Mouse (Mus musculus) bone marrow macrophage, adult 2 months (primary cell): ENCODE results near the gene Ifi203.

Experiments used
- CTCF ChIP-seq: IDR thresholded peaks from 2 replicates; pipeline ENCODE4 v1.5.1; 2012; ENCODE audit warnings: low read depth, mild to moderate bottlenecking, low read length, moderate library complexity
- POLR2A ChIP-seq: IDR thresholded peaks from 2 replicates; pipeline ENCODE4 v1.6.1; 2012; ENCODE audit warnings: mild to moderate bottlenecking, low read depth, low read length, borderline replicate concordance

DNA sequence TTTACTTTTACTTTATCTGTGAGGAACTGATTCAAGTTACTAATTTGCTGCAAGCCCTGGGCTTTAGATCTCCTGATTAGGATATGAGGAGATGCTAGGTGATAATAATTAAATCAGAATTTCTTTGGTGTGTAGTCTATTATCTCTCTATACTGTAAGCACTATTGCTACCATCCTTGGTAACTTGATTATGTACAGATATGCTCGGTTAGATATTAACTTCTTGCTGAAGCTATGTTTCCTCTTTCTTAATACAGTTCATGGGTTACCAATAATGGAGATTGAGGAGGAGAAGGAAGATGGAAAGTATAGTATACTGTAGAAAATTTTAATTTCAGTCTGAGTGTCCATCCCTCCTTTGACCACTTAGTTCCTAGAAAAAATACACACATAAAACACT lies 11.1 kb upstream of the Ifi203 start:
- no peak for TF ChIP-seq CTCF
- no peak for TF ChIP-seq POLR2A
